Mouse (Mus musculus) layer of hippocampus, adult 9-11 months (tissue): Measurements from ENCODE around the gene Add1.

ENCODE experiments used
- DNase-seq: peaks from one replicate; pipeline ENCODE4 v3.0.0; 2022

Gene Add1

DNA sequence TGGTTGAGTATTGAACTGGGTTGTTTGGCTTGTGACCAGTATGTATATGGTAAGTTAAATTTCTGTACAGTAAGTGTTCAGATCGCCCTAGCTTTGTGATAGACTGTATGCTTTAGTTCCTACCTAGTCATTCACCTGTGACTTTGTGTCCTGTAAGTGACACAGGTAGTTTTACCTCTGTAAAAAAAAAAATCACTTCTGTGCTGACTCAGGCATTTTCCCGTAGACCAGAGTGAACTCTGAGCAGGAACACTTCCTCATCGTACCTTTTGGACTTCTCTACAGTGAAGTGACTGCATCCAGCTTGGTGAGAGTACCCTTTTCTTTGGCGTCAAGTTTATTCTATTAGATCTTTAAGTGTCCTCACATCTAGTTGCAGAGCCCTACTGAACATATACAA, 36.5 kb downstream of the Add1 start:
- no peak for DNase-seq

DNA sequence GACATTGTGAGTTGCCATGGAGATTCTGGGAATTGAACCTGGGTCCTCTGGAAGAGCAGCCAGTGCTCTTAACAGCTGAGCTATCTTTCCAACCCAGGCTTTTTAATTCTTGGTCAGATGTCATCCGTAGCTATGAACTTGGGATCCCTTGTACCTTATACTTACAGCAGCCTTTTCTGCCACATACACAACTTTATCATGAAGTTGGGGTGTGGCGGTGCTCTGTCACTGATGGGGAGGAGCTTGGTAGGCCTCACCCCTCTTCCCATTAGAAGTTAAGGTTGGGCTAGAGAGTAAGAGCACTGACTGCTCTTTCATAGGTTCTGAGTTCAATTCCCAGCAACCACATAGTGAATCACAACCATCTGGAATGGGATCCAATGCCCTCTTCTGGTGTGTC, 59.5 kb downstream of the Add1 start:
- DNase-seq, result no peak

DNA sequence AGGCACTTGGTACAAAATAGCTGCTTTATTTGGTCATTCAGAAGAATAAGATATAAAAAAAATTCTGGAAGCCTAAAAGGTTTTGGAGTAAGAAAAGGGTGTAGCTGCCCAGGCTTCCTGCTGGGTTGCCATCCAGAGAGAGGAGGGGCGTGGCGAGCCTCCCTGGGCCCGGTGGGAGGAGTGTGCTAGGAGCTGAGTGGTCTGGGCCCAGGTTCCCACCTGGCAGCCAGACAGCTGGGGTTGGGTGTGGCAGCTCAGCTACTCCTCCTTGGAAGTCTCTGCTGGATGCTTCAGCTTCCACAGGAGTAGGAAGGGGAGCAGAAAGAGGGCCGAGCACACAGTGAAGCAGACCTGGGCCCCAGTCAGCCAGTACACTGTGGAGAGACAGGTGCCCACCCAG, 60.2 kb downstream of the Add1 start:
- no peak for DNase-seq

DNA sequence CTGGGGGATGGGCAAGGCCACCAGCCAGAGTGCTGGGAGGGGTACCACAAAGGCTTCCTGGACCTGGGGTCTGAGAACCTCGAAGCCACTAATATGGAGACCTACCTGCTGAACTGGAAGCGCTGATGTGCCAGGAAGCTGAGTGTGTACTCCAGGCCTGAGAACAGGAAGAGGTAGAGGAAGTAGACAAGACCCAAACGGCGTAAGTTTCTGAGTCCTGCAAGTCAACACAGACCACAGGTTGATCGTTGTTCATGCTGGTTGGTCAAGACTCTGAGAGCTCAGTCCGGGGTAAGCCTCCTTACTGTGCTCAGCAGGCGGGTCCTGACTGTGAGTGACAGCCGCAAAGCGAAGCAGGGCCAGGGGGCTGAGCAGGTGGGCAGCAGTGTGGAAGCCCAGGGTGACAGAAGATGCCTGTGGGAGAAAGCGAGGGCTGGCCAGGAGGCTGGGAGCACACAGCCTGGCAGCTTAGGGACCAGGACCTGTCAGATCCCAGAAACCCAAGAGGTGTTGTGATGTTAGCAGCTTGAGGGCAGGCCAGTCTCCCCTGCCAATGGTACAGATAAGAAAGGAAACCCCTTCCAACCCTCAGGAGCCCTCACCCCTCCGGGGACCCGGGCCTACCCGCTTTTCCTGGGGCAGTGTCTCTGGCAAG, 61.4 kb downstream of the Add1 start:
- DNase-seq, result no peak

DNA sequence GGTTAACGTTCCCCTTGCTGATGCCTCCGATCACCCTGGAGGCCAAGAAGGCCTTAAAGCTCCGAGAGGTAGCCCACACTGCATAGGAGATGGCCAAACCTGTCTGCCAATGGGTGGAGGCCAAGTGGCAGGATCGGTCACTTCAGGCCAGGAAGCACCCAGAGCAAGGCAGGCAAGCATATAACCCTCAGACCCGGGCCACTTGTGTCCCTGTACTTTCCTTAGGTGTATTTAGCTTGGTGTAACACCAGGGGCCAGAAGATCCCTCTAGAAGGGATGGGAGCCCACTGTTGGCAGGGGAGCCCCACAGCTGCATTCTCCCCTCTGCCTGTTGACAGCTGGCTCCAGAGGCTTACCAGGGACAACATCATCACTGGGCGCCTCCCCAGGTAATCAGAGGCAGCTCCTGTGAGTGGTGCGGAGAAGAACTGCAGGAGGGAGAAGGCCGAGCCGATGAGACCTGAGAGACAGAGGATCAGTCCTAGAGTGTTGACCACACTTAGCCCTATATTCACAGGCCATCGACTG, 62.3 kb downstream of the Add1 start:
- DNase-seq, result peak; percentile 18

DNA sequence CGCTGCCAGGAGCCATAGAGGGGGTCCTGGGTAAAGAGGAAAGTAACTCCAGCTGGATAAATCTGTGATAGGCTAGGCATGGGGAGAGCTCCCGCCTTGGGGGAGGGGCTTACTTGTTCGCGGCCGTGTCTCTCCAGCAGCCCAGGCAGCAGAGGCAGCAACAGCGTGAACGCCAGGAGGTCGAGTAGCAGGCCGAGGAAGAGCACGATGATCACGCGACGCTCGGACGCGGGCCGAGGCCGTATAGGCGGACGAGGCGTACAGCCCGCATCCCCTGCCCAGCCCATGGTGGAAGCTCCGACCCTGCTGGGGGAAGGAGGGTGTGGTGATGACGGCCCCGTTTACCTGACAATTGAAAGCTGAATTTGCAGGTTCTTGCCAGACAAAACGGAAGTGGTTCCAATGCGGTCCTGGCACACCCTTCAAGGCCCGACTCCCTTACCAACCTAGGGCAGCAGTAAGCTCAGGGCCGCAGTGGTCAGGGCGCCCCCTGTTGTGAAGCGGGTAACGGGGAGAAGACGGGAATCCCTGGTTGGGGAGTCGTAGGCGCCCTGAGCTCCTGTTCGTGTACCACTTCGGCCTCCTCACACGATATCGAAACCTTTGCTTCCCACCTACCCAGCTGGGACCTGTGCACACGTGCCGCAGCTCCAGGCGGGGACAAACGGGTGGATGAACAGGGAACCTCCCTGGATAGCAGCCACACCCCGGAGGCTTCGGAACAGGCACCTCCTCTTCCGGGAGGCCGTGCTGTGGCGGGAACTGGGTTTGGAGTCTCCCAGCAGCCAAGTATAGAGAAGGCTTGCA, 63.2 kb downstream of the Add1 start, which contains the start of gene Mfsd10:
Gene Mfsd10 (minus strand): TSS at position 732 of the 807 bp plus-strand sequence.
- DNase-seq, result peak; percentile 86

DNA sequence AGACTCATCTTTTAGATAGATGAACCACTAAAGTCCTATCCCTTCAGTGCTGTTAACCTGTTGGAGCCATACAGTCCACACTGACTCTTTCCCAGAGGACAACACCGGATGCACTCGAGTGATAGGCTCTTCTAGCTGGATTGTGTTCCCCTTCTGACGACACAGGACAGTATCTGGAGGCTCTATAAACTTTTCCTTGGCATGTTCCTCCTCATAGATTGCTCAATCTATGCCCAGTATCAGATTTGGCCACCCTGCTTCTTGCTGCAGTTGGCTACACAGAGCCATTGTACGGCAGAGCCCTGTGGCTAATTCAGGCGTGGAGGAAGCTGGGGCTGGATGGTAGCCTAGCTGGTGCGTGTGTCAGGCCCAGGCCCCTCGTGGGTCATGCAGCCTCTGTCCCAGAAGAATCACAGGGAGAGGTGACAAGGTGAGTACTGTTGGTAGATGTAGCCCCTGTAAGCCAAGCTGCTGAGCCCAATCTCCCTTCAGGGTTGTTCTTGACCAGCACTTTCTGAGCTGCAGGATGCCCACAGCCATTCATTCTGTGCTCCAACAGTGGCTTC, 64.2 kb downstream of the Add1 start:
- DNase-seq, result no peak

DNA sequence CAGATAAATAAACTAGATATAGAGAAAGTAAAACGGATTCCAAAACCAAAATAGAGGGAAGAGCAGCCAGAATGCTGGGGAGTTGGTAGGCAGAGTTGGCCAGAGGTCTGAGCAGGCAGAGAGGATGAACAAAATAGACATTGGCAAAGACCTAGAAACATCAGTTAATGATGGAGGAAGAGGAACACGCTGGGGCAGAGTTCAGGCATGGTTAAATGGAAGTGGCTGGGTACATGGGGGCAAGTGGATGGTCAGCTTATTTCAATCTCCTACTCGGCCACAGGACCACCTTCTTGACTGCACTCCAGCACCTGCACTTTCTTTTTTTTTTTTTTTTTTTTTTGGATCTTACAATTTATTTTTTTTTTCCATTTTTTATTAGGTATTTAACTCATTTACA, 68.5 kb downstream of the Add1 start:
- no peak for DNase-seq

DNA sequence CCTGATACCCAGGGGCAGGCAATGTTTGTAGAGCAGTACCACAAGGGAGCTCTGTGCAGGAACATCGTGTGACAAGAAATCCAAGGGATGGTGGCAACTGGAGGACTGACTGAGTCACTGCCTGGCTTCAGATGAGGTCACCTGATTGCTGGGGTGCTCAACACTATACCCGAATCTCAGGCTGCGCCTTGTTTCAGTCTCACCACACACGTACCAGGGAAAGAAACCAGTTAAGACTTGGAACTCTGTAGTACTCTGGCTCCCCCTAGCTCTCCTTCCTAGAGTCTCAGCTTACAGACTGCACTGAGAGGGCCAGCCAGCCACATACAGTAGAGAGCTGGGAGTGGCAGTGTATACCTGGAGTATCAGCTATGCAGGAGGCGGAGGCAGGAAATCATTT, 69.5 kb downstream of the Add1 start:
- peak; percentile 78 for DNase-seq

DNA sequence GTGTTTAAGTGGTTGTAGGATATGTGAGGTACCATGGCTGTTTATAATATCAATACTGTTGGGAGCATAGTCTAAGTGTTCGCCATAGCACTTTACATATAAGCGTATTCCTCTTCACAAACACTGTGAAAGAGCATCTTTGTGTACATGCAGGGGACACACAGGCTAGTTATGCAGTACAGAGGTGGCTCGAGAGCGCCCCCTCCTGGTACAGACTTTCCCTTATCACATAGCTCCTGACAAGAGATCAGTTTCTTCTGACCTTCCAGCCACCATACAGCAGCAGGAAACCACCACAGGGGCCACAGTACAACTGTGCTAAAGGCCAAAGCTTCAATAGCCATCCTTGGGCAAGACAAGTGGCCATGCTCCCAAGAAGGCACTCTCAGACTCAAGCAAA, 74.1 kb downstream of the Add1 start:
- peak; percentile 64 for DNase-seq

DNA sequence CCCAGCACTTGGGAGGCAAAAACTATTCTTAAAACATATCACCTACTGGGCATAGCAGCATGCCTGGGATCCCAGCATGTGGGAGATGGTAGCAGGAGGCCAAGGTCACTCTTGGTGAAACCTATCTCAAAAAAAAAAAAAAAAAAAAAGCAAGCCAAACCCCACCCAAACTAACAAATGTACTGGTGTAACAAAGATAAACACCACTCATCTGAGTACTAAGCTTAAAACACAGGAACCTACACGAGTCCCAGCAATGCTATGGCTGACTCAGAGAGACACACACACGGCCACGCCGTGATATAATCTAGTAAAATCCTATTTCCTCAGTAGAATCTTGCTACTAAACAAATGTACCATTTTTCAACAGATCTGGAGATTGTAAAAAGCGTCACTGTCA, 79.5 kb downstream of the Add1 start:
- no peak for DNase-seq

DNA sequence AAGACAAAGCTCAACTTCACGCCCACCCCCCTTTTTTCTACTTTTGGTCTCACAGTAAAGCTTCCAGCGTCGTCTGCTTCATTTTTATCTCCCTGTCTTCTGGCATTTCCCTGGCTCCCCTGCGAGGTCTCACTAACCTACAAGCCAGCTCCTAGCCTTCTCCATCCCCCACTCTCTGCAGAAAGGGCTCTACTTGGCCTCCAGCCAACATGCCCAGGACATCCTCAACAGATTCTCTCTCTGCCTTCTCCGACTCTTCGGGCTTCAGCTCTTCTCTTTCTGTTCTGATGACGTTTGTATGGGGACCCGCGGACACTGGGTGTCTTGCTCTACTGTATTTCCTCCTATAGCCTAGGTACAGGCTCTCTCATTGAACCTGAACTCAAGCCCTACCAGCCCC, 81.4 kb downstream of the Add1 start:
- DNase-seq, result no peak

DNA sequence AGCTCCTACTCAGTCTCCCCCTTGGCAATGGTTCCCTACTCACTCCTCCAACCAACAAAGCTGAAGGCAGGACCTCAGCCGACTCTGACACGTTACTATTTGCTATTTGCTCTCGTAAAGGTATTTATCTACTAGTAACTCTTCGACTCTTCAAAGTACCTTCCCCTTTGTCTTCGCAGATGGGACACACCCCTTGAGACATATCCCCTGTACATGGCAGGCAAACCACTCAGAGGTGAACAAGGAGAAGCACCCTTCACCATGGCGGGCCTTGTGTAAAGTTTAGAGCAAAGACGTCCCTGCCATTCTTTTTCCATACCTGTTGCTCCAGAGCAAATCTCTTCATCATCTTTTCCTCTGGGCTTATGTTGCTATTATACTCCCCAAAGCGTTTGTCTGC, 84.1 kb downstream of the Add1 start:
- no peak for DNase-seq

DNA sequence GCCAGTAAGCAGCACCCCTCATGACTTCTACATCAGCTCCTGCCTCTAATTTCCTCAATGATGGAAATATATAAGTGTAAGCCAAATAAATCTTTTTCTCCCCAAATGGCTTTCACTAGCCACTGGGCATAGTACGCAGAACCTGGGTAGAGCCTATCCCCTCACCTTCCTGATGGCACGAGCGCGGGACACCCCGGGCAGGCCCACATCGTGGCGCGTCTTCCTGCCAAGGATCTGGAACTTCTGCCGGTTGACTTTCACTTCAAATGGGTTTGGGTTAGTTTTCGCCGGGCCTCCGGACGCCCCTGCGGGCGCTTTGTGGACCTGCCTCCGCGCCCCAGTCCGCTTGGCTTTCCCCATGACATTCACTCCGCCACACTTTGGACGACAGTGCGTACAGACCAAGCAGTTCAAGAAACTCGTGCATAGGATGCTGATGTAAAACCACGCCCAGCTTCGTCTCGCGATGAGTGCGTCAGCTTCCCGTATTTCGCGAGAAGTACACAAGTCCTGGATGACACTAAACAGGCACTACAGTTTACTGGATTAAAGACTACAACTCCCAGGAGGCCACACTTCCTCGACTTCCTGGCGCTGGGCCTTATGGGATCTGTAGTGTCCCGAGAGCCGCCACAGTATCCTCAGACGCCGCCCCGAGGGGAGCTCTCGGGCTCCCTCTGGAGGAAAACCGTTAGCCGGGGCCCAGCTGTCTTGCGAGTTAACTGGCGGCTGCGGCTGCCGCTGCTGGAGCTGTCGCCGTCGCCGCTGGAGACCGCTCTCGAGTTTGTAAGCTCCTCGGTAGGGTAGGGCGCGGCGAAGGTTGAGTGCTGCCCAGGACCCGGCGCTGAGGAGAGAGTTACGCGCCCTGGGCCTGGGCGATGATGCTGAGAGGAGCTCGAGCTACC, 86.5 kb downstream of the Add1 start, which contains the start of the genes Nop14 and Grk4:
Gene Nop14 (minus strand): TSS at position 463 of the 905 bp plus-strand sequence.
Gene Grk4 (plus strand): TSS at position 694 of the 905 bp plus-strand sequence.
- peak; percentile 100 for DNase-seq

DNA sequence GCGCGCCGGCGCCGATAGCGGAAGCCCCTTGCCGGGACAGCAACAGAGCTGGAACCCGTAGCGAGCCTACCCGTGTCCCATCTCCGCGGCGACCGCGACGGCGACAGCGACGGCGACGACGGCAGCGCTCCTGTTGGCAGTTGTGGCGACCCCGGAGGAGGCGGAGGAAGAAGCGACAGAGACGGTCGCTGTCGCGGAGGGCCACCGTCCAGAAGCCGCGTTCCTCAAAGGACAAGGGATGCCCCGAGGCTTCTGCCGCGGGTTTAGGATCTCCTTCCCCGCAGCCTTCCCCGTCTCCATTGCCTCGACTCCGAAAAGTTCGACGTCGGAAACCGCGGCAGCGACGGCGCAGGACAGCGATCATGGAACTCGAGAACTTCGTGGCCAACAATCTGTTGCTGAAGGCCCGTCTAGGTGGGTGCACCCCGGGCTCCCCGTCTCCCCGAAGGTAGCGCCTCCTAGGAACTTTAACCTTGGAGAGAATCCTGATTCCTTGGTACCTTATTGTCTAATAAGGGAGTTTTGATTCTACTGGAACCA, 87.2 kb downstream of the Add1 start:
- DNase-seq, result no peak

DNA sequence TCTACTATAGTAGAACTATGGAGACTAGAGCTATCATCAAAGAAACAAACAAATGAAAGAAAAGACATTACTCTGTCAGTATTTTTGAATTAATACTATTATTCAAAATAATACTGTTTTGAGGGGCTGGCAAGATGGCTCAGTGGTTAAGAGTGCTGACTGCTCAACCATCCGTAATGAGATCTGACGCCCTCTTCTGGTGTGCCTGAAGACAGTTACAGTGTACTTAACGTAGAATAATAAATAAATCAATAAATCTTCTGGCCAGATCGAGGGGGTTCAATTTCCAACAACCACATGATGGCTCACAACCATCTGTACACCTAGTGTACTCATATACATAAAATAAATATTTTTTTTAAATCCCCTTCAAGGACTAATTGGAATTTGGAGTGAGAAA, 88.4 kb downstream of the Add1 start:
- DNase-seq, result no peak

DNA sequence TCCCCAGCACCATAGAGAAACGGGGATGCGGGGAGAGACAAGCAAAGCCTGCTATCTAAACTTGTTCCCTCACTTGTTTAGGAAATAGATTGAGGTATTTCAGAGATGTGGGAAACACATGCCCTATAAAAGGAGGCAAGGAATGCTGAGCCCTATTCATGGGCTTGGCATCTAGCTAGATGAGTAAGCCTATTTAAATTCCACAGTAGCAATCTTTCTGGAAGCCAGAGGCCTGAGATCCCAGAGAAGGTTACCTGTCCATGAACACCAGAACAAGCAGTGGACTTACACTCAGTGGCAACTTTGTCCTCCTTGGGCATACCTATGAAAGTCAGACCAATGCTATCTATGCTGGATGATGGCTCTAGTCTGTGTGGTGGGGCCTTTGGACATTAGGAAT, 89.8 kb downstream of the Add1 start:
- no peak for DNase-seq

DNA sequence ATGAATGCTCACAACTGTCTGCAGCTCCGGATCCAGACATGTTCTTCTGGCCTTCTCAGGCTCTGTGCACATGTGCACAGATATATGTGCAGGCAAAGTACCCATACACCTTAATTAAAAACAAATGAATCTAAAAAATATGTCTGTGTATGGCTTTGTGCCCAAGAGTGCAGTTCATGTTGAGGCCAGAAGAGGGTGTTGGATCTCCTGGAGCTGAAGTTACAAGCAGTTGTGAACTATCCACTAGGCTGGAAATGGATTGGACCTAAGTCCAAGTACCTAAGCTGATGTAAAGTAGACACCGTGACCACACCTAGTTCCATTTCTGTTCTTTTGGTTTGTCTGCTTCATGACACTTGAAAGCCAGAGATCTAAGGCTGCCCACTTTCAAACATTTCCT, 96.0 kb downstream of the Add1 start:
- no peak for DNase-seq

DNA sequence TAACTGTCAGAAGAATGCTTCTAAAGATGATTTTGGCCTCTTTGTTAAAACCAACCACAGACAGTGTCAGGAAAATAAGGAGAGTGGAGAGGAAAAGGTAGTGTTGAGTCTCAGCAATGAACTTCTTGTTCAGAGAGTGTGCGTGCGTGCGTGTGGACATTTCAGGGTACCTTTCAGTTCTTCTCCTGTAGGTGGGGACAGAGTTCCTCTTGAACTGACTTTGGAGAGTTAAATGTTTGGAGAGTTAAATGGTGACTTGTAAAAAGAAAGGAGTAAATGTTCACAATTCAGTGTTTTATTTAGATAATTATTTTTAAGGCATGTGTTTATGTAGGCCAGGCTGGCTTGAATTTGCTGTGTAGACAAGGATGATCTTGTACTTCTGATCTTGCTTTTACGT, 96.8 kb downstream of the Add1 start:
- DNase-seq, result no peak
